Mouse (Mus musculus): ENCODE results near the gene Krt33a.

Krt33a gene

DNA sequence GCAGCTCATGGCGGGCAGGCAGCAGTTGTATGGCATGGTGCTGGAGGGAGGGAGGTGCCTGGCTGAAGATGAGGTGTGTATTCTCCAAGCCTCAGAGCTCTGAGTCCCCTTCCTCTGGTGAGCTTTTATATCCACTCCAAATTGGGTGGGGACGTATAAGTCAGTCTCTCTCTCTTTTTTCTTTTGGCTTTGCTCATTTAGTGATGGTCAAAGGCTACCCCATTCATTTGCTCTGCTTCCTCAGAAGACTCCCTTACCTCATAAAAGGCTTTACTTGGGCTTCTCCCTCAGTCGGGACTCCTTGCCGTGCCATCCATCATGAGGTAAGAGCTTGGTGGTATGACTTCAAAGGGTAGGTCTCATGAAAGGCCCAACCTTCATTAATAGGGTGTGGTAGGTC, at the start of gene Krt33a:
TSS of gene Krt33a (minus strand) at position 101 of the 400 bp plus-strand sequence.
- DNase-seq (ENCODE audit: extremely low read depth, low read depth) = no peak

DNA sequence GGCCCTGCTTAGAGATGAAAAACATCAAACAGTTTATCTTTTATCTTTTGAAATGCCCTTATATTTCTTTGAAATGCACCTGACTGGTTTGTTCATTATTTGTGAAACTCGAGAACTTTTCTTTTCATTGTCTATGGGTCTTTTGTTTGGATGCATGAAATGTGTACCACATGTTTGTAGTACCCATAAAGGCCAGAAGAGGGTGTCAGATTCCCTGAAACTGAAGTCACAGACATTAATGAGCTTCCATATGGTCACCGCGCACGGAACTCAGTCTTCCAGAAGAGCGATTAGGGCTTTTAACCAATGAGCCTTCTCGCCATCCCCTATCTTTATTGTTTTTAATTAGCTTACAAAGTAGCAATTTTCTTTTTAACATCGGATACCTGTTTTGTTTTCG, 42.9 kb upstream of the Krt33a start:
- DNase-seq (ENCODE audit: extremely low read depth, low read depth) = no peak

DNA sequence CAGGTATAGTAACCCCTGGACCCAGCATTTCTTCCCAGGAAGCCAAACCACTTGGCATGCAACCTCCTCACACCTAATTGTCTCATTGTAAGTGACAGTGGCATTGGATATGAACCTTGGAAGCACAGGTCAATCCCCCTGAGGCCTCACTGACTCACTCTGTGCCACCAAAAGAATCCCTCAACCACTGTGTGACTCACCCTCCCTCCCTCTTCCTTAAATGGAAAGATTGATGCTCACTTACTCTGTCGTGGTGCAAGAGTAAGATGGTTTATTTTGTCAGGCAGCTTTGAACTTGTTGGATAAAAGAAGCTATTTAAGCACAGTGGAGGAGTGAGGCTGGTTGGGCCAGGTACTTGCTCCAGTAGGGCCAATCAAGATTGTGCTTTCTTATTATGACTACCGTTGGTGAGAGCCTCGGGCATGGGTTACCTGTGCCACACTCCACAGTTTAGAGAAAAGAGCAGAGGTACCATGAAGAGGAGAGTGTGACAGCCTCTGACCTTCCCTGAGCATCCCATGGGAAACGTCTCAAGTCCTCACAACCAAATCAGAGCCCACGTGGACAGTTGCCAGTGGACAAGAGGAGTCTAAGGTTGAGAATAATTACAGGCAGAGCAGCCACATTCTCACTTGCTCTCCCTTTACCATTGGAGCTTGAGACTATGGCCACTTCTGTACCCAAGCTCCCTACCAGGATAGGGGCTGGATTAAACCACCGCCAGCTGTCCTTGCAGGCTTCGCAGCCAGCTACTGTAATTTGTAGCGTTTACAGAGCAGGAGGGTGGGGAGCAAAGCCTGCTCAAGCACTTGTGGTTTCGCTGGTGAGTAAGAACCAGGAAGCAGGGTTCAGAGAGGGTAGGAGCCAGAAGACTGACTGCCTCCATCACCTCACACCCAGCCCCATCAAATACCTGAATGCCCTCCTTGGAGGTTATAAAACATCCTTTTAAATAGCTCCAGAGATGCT, 40.0 kb upstream of the Krt33a start:
- DNase-seq (ENCODE audit: extremely low read depth, low read depth) = no peak

DNA sequence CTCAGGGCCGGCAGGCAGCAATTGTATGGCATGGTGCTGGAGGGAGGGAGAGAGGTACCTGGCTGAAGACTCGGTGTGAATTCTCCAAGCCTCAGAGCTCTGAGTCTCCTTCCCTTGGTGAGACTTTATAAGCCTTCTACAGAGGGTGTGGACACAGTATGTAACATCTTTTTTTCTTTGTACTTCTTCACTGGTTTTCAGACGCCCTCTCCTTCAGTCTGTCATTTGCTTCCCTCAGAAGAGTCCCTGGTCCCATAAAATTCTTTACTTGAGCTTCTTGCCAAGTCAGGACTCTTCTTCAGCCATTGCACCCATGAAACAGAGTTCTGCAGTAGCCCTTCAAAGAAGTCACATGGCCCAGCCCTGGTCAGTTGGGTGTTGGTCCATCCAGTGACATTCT, 34.4 kb upstream of the Krt33a start, which contains the start of gene Krt31:
TSS of gene Krt31 (minus strand) at position 101 of the 400 bp plus-strand sequence.
- DNase-seq (ENCODE audit: extremely low read depth, low read depth) = no peak

DNA sequence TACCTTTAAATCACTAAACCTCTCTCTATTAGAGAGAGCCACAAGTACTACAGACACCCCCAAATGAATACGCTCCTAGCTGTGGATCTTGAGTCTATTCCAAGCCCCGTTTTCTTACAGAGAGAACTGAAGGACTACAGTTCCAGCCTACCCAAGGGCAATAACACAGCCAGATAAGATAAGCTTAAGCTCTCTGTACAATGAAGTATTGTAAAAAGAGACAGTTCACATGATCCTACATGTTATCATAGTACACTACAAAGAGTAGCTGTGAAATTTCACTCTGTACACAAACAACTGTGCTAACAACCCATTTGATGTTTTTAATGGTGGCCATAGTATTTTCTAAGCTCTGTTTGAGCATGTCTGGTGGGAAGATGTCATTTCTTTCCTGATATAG, 31.2 kb upstream of the Krt33a start:
- DNase-seq (ENCODE audit: extremely low read depth, low read depth) = no peak

DNA sequence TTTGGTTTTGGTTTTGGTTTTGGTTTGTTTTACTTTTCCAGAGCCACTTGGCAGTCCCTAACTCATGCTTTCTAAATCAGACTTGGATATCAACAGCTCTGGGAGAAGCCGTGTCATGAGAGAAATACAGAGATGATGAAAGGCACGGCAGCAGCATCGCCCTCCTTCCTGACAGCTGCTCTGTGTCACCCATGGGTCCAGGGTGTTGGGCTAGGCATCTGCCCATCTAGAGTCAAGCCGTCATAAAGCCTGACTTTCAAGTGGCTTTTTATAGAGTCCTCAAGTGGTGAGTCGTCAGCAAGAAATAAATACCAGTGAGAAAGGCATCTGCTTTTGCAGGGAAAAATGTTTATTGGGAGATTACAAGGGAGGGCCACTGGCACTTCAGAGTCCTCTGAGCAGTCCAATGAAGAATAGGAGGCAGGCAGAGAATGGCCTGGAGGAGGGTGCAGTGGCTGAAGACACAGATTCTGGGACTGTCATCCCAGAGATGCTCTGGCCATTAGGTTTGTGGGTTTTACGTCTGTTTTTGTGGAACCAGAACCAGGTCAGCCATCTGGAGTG, 30.4 kb upstream of the Krt33a start:
- DNase-seq (ENCODE audit: extremely low read depth, low read depth) = no peak

DNA sequence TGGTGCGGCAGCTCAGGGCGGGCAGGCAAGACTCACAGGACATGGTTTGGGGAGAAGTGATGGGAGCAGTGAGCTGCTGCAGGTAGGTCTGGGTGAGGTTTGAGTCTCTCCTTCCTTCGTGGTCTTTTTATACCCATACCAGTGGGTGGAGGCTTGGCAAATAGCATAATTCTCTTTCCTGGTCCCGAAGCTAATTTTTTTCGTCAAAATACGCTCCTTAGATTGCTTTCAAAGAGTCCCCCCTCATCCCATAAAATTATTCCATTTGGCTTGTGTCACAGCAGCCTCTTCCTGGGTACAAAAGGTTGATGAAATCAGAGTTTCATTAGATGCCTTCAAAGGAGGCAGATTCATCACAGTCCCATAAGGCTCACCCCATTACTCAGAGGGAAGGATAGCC, 25.4 kb upstream of the Krt33a start, which contains the start of gene Krt34:
TSS of gene Krt34 (minus strand) at position 101 of the 400 bp plus-strand sequence.
- no peak for DNase-seq (ENCODE audit: extremely low read depth, low read depth)

DNA sequence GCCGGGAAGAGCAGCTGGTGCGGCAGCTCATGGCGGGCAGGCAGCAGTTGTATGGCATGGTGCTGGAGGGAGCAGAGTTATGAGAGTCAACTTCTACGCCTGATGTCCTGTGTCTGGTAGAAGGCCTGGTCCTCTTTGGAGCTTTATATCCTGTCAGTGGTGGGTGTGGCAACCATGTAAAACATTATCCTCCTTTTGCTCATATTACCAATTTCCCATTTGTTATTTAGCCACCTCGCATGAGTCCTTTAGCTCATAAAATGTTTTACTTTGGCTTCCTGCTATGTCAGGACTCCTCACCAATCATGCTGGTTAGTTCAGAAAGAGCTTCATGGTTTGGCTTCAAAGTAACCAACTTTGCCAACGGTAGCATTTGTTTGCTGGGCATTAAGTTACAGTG, 13.8 kb upstream of the Krt33a start, which contains the start of gene Krt33b:
TSS of gene Krt33b (minus strand) at position 101 of the 400 bp plus-strand sequence.
- DNase-seq (ENCODE audit: extremely low read depth, low read depth) = no peak

DNA sequence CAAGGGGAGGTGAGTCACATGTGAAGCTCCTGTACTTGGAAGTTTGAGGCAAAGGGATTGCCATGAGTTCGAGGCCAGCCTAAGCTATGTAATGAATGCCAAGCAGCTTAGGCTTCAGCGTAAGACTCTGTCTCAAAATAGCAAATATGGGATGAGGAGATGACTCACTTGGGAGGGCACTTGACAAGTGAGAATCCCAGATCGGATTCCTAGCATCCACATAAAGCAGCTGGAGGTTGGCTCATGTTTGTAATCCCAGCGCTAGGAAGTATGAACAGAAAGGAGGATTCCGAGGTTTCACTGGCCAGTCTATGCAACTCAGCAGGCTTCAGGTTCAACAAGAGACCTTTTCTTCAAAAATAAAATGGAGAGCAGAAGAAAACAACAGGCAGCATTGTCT, 5.4 kb upstream of the Krt33a start:
- DNase-seq (ENCODE audit: extremely low read depth, low read depth) = no peak

DNA sequence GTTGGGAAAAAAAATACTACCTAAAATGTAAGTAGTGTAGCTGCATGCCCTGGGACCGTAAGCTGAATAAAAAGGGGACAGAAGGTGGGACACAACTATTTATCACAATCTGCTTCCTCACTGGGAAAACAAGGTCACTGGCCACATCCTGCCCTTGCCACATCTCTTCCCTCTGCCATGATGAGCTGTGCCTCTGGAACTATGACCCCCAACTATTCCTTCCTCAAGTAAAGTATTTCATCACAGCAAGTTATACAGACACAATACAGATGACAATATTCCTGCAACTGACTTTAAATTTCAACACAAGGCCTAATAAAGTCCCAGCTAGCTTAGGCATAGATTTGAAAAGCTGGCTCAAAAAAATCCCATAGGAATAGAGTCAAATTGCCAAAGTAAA, 3.5 kb upstream of the Krt33a start:
- DNase-seq (ENCODE audit: extremely low read depth, low read depth) = no peak

DNA sequence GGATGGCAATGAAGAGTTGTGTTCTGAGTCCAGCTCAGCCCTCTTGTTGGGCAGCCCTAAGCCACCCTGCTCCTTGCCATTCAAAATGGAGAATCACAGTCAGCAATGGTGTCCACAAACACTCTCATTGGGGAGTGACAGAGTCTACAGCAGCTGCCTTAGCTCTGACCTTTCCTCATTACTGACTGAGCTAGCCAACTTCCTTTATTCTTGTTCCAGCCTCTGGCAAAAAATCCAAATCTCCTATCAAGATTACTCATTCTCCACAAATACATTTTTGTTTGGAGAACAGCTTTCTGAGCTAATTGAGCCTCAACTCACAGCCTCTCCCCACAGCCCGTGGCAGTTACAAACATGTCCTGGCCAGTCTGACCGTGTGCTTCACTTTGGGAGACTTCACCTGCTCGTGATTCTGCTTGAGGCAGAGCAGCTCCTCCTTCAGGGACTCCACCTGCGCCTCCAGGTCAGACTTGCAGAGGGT, 2.3 kb downstream of the Krt33a start:
- DNase-seq (ENCODE audit: extremely low read depth, low read depth) = no peak

DNA sequence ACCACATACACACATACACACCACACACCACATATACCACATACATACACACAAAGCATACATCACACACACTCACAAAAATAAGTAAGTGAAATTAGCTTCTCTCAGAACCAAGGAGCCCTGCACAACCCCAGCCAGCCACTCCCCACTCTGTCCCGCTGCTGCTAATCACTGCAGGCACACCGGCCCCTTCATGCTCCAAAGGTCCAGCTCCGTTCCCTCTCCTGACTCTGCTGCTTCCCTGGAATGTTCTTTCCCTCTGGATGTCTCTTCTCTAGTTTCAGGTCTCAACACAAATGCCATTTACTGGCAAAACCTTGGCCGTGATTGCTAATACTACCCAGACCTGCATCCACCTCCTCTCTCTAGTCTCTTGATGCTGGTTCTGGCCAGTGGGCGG, 5.3 kb downstream of the Krt33a start:
- no peak for DNase-seq (ENCODE audit: extremely low read depth, low read depth)

DNA sequence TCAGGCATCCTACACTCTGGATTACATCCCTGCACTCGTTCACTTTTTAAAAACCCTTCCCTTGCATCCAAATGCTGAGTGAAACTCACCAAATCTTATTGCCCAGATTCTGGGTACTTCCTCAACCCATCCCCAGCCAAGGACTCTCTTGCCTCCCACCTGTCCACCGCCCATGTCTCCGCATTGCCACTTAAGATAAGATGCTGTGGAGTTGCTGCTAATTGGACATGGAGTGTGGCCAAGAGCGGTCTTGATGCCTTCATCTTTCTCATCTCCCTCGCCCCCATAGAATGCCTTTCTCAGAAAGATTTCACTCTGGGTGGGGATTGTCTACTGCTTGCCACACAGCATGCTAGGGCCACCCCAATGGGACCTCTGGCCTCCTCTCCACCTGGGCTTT, 7.7 kb downstream of the Krt33a start:
- DNase-seq (ENCODE audit: extremely low read depth, low read depth) = no peak

DNA sequence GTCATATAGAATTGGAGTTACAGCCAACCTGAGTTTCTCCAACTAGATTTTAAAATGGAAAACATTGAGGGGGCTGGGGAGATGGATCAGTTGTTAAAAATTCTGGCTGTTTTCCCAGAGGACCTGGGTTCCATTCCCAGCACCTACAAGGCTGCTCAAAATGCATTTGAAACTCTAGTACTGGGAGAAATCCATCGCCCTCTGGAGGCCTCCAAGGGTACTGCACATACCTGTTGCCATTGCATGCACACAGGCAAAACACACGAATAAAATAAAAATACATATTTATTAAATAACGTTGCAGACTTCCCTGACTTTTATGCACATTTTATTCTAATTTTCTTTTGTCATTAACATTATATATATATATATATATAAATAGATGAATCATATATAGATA, 9.4 kb downstream of the Krt33a start:
- DNase-seq (ENCODE audit: extremely low read depth, low read depth) = no peak

DNA sequence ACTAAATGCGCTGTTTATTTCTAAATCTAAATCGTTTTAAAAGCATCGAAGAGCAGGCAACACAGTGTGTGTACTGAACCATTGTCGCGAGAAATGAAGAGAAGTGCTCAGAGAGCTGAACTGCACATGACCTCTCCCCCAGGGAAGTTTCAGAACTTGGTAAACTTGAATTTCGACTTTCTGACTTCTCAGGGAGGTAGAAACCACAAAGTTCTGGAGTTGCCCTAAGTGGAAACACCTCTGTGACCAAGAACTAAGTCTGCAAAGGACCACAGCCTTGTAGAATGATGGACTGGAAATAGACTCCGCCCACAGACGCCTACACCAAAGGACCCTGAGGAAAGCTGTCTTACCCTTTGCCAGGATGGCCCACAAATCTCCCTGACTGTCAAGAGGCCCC, 10.1 kb downstream of the Krt33a start:
- DNase-seq (ENCODE audit: extremely low read depth, low read depth) = no peak

DNA sequence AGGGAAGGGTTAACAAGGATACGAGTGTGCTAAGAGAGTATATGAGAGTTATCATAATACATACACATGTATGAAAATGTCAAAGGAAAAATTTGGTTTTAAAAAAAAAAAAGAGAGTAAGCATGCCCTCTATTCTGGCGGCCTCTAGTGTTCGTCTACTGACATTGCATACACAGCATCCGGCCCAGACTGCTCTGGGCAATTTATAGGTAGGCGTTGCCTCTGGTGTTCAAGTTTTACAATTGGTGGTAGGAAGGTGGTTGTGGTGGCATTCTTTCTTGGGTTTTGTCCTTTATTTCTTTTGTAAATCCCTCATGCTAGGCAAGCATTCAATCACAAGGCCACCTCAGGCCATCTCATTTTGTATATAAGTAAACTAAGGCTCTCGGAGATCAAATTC, 11.2 kb downstream of the Krt33a start:
- no peak for DNase-seq (ENCODE audit: extremely low read depth, low read depth)

DNA sequence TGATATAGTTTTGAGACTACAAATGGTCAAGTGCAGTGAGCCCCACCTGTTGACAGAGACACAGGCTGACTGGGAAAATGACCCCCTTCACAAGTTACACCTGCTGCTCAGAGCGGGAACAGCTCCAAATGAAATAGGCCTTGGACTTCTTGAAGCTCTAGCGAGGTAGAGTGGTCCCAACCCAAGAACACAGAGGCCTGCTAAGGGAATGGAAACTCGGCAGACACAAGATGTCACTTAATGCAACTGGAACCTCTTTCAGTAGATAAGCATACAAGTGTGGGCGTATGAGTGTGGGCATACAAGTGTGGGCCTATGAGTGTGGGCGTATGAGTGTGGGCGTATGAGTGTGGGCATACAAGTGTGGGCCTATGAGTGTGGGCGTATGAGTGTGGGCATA, 16.9 kb downstream of the Krt33a start:
- DNase-seq (ENCODE audit: extremely low read depth, low read depth) = no peak

DNA sequence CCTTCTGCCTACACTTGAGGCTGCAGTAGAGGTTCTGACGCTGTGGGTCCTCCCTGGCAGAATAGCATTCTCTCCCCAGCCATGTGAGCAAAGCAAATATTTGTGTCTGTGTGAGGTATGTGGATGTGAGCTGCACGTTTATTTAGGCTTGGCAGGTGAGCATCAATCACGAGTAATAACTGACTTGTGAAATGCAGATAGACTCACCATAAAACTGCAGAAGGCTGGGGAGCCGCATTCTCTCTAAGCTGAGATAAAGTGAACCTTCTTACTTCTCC, 21.7 kb downstream of the Krt33a start:
- no peak for DNase-seq (ENCODE audit: extremely low read depth, low read depth)

DNA sequence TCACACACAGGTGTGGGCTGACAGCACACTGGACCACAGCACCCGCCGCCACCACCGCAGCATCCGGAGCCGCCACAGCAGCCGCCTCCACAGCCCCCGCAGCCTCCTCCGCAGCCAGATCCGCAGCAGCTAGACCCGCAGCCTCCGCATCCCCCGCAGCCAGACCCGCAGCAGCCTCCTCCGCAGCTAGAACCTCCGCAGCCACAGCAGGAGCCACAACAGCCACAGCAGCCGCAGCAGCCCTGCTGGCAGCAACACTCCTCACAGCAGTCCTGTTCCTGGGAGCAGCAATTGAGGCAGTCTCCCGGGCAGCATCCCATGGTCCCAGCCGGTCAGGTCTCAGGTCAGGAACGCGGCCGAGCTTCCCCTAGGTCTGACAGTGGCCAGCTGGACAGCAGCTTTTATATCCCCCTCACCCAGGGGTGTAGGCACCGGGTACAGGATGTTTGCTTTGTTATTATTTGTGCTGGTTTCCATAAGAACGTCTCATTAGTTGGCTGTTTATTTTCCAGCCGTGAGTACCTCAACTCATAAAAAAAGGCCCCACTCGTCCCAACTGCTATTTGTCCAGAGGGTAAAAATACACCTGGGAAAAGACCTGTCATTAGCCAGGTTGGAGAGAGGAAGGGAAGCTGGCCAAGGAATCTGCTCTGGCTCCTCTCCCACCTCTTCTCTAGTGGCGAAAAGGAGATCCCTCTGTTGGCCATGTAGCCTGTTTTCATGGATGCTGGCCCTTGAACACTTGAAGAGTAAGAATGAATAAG, 22.2 kb downstream of the Krt33a start, which contains the start of gene Krtap17-1:
TSS of gene Krtap17-1 (minus strand) at position 375 of the 764 bp plus-strand sequence.
- DNase-seq (ENCODE audit: extremely low read depth, low read depth) = no peak

DNA sequence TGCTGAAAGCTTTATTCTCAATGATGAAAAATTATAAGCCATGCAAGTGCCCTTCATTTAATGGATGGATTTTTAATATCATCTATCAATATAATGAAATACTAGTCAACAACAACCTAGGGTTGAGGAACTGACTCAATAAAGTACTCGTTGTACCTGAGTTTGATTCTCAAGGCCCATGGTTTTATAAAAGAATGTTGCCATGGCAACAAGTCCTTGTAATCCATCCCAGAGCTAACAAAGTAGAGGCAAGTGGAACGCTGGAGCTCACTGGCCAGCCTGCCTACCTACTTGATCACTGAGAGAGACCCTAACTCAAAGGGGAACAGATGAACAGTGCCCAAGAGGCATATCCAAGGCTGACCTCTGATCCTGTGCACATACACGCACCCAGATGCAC, 25.4 kb downstream of the Krt33a start:
- no peak for DNase-seq (ENCODE audit: extremely low read depth, low read depth)

DNA sequence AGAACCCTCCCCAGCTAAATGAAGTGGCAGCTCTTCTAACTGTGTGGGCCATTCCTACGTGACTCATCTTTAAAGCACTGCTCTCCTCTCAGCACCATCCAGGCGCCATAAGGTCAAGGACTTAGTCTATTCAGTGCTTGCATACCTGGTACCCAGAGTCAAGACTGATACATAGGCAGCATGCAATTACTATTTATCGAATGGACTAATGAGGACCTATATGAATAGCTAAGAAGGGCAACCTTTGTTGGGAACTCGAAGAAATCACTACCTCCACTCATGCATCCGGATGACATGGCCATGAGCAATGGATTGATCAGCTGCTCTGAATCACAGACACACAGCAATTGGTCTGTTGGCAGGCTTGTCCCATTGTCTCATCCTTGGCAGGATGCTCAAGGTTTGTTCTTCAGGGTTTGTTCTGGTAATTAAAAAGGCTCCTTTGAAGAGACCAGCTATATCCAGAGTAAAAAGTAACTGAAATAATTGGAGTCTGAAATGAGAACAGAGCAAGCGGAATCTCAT, 26.1 kb downstream of the Krt33a start:
- no peak for DNase-seq (ENCODE audit: extremely low read depth, low read depth)

DNA sequence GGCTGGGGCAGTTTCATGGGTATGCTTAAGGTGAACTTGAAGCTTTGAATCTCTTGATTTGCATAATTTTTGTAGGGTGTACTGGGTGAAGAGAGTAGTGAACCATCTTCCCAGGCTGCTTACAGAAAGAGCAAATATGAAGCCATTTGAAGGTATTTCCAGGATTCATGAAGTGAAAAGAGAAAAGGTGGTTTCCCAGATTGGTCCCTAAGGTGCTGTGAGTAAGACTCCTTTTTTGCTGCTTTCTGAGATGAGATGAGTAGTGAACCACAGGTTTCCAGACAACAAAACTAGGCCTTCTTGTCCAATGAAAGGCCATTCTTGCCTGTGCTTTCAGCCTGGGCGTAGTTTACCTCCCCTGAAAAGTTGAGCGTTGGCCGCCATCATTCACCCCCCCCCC, 27.5 kb downstream of the Krt33a start:
- no peak for DNase-seq (ENCODE audit: extremely low read depth, low read depth)
